Mouse (Mus musculus) Muller cell, postnatal 12 days (primary cell): ENCODE measurements around the gene Gk5.
"Not testable (repeated sequence)": the region's sequence is repeated elsewhere in the genome, so short reads cannot be mapped to it uniquely, and the experiment has no call there.

ENCODE experiments used
- DNase-seq: peaks from one replicate; pipeline ENCODE4 v3.0.0-alpha.2; 2015; ENCODE audit errors: inconsistent ontology term

The Gk5 gene

GRCm38 (mm10) chr9:96144883-96145282 lies 25.7 kb downstream of the Gk5 start:
- no peak for DNase-seq

- no peak for DNase-seq
These were observed 33.6 kb downstream of the Gk5 start for GRCm38 (mm10) chr9:96152801-96153200.

DNA sequence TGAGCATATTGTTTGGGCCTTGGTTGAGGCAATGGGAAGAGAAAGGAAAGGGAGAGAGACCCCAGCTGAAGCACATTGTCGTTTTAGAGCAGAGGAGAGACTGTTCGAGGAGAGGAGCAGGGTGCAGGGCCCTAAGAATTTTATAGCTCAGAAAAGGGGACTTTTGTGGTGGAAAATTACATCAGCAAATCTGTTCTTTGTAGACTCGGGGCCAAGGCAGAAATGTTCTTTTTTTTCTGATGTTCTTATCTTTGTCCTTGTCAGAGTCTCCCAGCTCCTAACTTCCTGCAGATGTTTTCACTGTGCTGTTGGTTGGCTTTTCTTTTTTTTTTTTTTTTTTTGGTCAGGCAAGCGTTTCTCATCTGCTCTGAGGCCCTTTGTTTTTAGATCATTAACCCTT lies 39.3 kb downstream of the Gk5 start:
- no peak for DNase-seq

- DNase-seq = no peak
These were observed 39.9 kb downstream of the Gk5 start for GRCm38 (mm10) chr9:96159047-96159446.

- DNase-seq = no peak
These were observed 41.6 kb downstream of the Gk5 start for GRCm38 (mm10) chr9:96160767-96161166.

- no peak for DNase-seq
These were observed 43.3 kb downstream of the Gk5 start for GRCm38 (mm10) chr9:96162421-96162820.

DNA sequence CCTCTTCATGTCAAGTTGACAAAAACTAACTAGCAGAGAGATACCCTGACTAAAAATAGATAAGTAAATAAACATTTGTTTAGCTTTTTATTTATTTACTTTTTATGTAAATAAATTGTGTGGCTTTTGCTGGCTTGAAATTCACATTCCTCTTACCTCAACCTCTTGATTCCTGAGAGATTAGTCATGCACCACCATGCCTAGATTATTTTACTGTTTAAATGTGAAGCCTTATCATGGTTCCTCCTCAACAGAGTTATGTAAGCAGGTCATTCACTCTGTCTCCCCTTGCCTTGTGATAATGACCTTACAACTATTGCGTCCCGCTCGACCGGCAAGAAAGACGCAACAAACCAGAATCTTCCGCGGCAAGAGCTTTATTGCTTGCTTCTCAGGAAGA lies 44.3 kb downstream of the Gk5 start:
- peak; percentile 14 for DNase-seq

- not testable (repeated sequence) for DNase-seq
These were observed 44.8 kb downstream of the Gk5 start for GRCm38 (mm10) chr9:96163983-96164382.

DNA sequence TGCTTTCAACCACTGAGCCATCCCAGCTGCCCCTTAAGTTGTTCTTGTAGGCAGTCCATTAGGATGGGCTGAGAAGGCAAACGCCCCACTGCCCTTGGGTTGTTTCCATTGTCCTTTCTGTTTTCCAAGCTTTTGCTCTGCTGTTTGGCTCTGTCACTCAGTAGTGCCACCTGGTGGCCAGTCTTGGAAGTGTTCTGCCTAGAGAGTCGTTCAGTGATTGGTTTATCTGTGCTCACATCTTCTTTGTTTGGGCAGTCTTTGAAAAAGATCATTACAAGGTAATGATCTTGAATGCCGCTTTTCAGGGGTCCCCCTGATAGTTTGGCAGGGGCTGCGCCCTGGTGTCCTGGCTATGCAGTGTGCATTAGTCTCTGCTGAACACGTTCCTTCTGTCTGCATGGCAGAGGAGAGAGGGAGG lies 48.0 kb downstream of the Gk5 start:
- DNase-seq = no peak

- DNase-seq = no peak
These were observed 51.4 kb downstream of the Gk5 start for GRCm38 (mm10) chr9:96170600-96170999.

DNA sequence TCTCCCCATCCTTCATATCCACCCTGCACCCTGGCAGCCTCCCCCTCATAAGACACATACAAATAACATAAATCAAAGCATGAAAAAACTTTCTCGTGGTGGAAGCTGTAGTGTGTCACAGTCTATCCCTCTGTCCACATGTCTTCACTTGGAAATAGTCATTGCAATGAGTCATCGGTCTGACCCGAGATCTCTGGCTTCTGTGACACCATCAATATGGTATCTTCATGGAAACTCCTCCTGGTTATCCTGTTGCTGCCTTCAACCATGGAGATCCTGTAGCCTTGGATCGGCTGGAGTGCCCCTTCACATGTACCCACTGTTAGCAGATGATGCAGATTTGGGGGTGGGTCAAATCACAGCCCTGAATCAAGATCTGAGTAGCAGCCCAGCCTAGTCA lies 65.7 kb downstream of the Gk5 start:
- no peak for DNase-seq

DNA sequence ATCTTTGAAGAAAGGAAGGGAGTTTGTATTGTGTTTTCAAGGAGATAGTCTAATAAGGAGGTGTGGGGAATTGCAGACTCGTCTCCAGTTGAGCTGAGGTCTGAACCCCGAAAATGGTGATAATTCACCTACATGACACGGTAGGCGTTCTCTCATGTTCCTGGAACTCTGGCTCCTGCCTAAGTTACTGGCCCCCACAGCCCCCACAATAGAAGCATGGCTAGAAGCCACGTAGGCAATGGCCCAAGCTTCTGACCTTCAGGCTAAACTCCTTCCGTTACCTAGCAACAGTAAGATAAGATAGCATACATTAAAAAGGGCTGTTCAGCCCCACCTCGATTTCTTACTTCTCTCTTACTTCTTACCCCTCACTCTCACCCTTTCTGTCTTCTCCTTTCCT lies 67.5 kb downstream of the Gk5 start:
- DNase-seq = no peak

DNA sequence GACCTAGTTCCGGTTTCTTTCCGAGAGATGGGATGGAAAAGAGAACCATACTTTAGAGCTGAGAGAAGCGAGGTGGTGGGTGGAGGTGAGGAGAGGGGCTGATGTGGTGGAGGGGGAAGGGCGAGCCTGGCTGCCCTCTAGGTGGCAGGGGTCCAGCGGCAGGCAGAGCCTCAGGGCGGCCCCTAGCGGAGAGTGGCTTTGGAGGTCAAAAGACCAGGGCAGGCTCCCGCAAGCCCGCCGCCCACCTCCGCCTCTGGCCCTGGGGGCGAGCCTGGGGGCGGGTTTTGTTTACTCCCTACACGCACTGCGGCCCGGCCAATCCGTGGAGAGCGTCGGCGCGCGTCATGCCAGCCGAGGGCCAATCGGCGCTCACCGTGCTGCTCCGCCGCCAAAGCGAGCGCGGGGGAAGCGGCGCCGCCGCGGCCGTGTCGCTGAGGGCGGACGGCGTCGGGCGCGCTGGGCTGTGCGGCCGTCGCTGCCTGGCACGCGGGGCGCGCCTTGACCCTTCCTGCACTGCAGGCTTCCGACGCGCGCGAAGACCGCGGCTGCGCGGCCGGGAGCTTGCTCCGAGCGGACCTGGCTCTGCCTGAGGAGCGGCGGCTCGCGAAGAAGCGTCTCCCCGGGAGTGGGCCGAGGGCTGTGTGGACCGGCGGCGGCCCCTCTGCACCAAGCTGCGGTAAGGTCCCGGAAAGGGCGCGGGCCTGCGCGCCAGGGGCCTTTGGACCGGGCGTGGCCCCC lies 76.9 kb downstream of the Gk5 start, which contains the start of gene Tfdp2:
Gene Tfdp2 (plus strand): TSS at position 391 of the 738 bp plus-strand sequence.
- DNase-seq = peak; percentile 95

- DNase-seq = peak; percentile 56
These were observed 77.5 kb downstream of the Gk5 start for GRCm38 (mm10) chr9:96196636-96197181.

- DNase-seq = no peak
These were observed 78.6 kb downstream of the Gk5 start for GRCm38 (mm10) chr9:96197806-96198205.

- no peak for DNase-seq
These were observed 84.5 kb downstream of the Gk5 start for GRCm38 (mm10) chr9:96203663-96204062.

DNA sequence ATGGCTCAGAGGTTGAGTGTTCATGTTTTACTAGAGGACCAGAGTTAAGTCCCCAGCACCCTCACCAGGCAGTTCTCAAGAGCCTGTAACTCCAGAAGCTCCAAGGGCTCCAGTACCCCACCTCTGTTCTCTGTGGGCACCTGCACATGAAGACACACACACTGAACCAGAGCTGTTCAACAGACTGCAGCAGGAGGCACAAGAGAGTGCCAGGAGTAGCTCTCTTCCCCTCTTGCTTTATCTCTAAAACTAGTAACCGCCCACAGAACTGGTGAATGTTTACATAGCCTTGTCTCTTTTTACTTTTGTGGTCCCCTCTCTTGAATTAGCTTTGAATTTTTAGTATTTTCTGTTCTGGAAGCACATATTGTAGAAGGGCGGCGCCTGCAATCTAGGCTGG lies 88.3 kb downstream of the Gk5 start:
- DNase-seq = no peak

DNA sequence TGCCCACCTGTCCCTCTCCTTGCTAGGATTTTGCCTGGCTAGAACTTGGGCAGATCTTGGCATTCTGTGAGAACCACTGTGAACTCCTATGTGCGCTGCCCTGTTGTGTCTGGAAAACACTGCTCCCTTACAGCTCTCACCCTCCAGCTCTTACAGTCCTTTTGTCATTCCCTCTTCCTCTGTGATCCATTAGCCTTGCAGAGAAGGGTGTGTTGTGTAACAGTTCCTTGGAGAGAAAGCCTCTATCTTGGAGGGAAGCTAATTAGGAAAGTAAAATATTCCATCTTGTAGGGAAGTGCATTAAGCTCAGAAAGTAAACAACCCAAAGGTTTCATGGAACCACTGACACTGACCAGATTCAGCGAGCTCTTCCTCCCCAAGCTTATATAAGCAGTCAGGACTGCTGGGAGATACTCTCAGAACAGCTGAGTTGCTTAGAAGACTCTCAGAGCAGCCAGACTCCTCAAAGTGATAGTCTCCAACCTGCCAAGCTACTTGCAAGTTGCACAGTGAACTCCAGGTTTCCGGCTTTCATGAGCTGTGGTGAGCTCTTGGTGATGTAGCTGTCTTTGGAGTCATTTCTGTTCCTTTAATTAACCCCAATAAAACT lies 94.0 kb downstream of the Gk5 start:
- DNase-seq = no peak

DNA sequence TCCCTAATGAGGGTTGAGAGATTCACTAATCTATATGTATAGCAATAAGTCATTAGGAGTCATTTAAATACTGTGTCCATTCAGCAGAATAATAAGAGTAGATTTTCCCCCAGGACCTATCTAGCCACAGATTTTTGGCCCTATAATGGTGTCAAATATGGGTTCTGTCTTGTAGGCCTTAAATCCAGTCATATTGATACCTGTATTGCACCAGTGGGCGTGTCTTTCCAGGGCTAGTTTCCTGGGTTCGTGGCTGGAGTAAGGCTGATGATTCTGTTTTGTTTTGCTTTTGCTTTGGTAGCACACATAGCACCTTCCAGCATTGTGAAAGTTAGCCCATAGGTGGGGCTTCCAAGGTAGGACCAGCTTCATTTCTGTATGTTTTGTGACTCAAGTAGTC lies 95.0 kb downstream of the Gk5 start:
- DNase-seq = no peak

DNA sequence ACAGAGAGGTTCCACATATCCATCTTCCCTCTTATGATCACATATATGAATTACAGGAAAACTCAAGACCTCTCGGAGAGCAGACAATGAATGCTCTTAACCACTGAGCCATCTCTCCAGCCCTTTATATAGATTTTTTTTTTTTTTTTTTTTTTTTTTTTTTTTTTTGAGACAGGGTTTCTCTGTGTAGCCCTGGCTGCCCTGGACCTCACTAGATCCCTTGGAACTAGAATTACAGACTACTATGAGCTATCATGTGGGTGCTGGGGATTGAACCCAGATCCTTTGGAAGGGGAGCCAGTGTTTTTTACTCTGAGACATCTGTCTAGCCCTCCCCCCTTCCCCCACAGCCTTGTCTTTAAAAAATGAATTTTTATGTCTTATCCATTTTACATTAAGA lies 98.1 kb downstream of the Gk5 start:
- DNase-seq = no peak

DNA sequence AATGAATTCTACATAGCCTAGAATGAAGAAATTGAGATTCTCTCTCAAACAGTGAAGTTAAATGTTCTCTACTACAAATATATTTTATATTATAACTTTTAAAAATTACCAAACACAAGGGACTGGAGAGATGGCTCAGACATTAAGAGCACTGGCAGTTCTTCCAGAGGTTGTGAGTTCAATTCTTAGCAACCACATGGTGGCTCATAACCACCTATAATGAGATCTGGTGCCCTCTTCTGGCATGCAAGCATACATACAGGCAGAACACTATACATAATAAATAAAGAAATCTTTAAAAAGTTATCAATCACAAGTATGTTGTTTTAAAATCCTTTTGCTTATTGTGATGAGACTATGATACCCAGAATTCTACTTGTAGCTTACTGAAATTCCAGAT lies 98.6 kb downstream of the Gk5 start:
- DNase-seq = no peak

DNA sequence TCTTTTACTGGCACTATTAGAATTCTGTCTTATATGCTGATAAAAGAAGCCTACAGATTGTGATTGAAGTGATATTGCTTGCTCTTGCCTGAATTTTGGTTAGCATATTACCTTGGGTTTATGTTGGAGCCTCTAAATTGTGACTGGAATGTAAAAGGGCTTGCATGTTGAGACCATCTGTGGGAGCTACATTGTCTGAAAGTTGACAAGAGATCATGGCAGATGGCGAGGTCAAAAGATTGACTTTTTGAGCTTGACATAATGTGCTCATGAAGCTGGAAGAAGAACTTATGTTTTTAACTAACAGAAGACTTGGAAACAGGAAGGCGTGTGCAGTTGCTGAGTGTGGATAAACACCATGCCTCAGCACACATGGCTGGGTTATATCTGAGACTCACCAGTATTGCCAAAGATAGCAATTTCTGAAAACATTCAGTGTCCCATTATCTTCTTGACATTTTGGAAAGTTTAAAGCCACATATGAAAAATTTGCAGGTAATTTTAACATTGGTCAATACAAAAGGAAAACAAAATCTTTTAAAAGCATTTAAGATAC lies 100.0 kb downstream of the Gk5 start:
- no peak for DNase-seq

DNA sequence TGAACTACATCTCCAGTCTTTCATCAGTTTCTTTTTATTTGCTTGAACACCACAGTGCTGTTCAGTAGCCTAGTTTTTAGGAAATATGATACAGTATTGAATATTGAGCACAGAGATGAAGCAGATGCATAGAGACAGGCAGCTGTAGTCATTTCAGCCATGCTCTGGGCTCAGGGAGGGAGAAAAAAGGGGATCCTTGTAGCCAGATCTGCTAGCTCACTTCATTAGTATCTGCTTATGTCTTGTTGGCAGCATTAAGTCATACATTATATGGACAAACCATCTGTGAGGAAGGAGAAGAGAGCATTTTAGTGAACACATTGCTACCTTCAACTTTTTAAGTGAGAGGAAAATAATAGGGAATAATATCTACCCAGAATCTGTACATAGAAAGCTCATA lies 101.3 kb downstream of the Gk5 start:
- DNase-seq = no peak
